Mouse (Mus musculus): ENCODE measurements around the gene Ptprcap. TPM values are rescaled to one million over a fixed set of nuclear protein-coding genes. Genes with fewer than 3 reads are reported as not detected.

The Ptprcap gene
- polyA plus RNA-seq, 1 experiment from 2014 or later = 0.63 TPM

DNA sequence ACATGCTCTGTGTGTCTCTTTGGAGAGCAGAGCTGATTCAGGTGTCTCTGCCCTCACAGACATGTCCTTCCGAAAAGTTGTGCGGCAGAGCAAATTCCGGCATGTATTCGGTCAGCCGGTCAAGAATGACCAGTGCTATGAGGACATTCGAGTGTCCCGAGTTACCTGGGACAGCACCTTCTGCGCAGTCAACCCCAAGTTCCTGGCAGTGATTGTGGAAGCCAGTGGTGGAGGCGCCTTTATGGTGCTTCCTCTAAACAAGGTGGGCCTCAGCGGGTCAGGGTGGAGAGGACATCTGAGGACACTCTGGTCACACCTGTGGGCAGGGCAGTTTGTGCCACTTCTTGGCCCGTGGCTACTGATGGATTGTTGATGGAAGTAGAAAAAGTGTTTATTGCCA lies 4.1 kb upstream of the Ptprcap start:
- Histone ChIP-seq H3K4me1 (ENCODE audit: control insufficient read depth, insufficient read depth, low read depth, low read length) (peaks cover 20% of the 10 kb centered on the region), H3K27me3 (replicated peaks; ENCODE audit: control insufficient read depth, insufficient read depth, low read length) (no peaks in the 10 kb centered on the region), H3K4me3 (ENCODE audit: low read length) (peak overlapping the region; percentile 90), H3K27ac (ENCODE audit: low read depth, low read length) (no peak overlapping the region), H3K9me3 (ENCODE audit: control insufficient read depth, low read length) (no peaks in the 10 kb centered on the region), H3K4me2 (ENCODE audit: low read length) (peak overlapping the region; percentile 76), H3K9ac (ENCODE audit: low read depth, low read length) (peak overlapping the region; percentile 94), H3K36me3 (ENCODE audit: control insufficient read depth, insufficient read depth, low read length) (peaks cover 9% of the 10 kb centered on the region)
- ATAC-seq = no peak
- 91% methylated on average over 11 of the region's 11 CpGs for WGBS

DNA sequence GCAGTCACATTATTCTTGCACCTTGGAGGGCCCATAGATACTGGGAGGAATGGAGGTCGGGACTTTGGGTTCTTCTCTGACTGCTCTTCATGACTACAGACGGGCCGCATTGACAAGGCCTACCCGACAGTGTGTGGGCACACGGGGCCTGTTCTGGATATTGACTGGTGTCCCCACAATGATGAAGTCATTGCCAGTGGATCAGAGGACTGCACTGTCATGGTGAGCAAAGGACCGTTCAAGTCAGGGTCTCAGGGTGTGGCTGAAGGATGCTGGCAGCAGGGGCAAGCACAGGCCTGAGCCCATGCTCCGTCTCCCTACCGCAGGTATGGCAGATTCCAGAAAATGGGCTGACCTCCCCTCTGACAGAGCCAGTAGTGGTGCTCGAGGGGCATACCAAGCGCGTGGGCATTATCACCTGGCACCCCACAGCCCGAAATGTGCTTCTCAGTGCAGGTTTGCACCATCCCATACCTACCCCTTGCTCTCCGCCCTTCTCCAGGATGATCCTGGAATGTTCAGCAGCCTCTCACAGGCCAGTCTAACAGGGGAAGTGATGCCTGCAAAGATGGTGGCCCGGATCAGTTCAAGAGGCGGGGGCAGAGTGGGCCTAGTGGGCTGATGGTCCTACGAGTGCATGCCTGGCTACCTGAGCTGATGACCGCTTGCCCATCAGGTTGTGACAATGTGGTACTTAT lies 3.5 kb upstream of the Ptprcap start:
- Histone ChIP-seq H3K4me2 (ENCODE audit: low read length) (peak overlapping the region; percentile 76), H3K4me3 (ENCODE audit: low read length) (no peak overlapping the region), H3K36me3 (ENCODE audit: control insufficient read depth, insufficient read depth, low read length) (peaks cover 9% of the 10 kb centered on the region), H3K9ac (ENCODE audit: low read depth, low read length) (no peak overlapping the region), H3K27me3 (replicated peaks; ENCODE audit: control insufficient read depth, insufficient read depth, low read length) (no peaks in the 10 kb centered on the region), H3K9me3 (ENCODE audit: control insufficient read depth, low read length) (no peaks in the 10 kb centered on the region), H3K27ac (ENCODE audit: low read depth, low read length) (no peak overlapping the region), H3K4me1 (ENCODE audit: control insufficient read depth, insufficient read depth, low read depth, low read length) (peaks cover 20% of the 10 kb centered on the region)
- no peak for ATAC-seq
- WGBS = 97% methylated on average over 17 of the region's 17 CpGs

DNA sequence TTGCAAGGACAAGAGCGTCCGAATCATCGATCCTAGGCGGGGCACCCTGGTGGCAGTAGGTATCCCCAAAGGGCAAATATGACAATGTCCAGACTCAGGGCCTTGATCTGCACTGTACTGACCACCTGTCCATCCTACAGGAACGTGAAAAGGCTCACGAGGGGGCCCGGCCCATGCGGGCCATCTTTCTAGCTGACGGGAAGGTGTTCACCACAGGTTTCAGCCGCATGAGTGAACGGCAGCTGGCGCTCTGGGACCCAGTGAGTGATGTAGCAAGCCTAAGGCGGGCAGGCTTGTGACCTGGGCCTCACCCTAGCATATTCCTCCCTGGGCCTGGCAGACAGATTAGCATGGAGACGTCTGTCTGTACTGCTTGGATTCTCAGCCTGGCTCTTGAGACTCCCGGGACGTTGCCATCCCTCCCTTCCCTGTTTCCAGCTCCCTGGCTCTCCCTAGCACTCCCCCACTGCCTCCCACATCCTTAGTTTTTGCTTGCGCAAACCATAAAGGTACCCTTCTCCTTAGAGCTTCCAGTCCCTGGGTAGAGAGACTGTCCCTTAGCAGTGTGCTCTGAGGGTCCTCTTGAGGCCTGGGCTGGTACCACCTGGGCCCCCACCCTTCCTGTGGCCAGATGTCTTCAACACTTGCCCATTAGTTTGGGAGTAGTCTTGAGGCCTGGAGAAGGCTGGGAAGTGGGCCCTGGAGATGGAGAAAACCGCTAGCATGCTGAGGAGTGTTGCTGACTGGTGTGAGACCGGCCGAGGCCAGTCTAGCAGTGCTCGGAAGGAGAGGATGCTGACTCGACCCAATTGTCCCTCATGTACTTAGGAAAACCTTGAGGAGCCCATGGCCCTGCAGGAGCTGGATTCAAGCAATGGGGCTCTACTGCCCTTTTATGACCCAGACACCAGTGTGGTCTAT lies 2.6 kb upstream of the Ptprcap start:
- no peaks in the 10 kb centered on the region for H3K27me3 ChIP-seq (replicated peaks; ENCODE audit: control insufficient read depth, insufficient read depth, low read length)
- peaks cover 20% of the 10 kb centered on the region for H3K4me1 ChIP-seq (ENCODE audit: control insufficient read depth, insufficient read depth, low read depth, low read length)
- H3K27ac ChIP-seq (ENCODE audit: low read depth, low read length) = no peak overlapping the region
- no peak overlapping the region for H3K4me2 ChIP-seq (ENCODE audit: low read length)
- H3K36me3 ChIP-seq (ENCODE audit: control insufficient read depth, insufficient read depth, low read length) = peaks cover 10% of the 10 kb centered on the region
- no peak overlapping the region for H3K9ac ChIP-seq (ENCODE audit: low read depth, low read length)
- no peak overlapping the region for H3K4me3 ChIP-seq (ENCODE audit: low read length)
- H3K9me3 ChIP-seq (ENCODE audit: control insufficient read depth, low read length) = no peaks in the 10 kb centered on the region
- WGBS = 91% methylated on average over 22 of the region's 22 CpGs
- no peak for ATAC-seq

DNA sequence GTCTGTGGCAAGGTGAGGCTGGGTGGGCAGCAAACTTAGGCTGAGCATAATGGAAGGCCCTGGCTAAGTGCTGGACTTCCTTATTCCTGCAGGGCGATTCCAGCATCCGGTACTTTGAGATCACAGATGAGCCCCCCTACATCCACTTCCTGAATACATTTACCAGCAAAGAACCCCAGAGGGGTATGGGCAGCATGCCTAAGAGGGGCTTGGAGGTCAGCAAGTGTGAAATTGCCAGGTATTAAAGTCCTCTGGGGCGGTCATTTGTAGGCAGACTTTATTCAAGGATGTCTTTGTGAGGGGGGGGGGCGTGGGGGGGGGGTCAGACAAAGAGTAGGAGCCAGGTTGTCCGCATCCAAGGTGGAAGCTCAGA lies 1.9 kb upstream of the Ptprcap start:
- WGBS = 74% methylated on average over 5 of the region's 5 CpGs
- Histone ChIP-seq H3K27me3 (replicated peaks; ENCODE audit: control insufficient read depth, insufficient read depth, low read length) (no peaks in the 10 kb centered on the region), H3K36me3 (ENCODE audit: control insufficient read depth, insufficient read depth, low read length) (peaks cover 16% of the 10 kb centered on the region), H3K27ac (ENCODE audit: low read depth, low read length) (no peak overlapping the region), H3K4me1 (ENCODE audit: control insufficient read depth, insufficient read depth, low read depth, low read length) (peaks cover 20% of the 10 kb centered on the region), H3K4me3 (ENCODE audit: low read length) (no peak overlapping the region), H3K9me3 (ENCODE audit: control insufficient read depth, low read length) (no peaks in the 10 kb centered on the region), H3K9ac (ENCODE audit: low read depth, low read length) (no peak overlapping the region), H3K4me2 (ENCODE audit: low read length) (no peak overlapping the region)
- ATAC-seq = no peak

DNA sequence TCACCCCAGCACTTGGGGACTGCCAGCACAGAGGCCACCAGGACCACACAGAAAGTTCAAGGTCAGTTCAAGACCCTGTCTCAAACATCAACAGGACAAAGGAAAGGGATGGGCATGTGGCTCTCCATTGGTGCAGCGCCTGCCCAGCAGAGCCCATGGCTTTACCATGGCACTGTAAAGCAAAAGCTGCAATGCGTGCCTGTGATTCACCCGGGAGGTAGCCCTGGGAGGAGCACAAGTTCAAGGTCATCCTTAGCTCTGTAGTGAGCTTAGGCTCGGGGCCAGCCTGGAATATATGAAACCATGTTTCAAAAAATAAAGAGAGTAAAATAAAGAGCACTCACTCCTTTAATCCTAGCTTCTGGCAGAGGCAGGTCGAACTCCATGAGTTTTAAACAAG lies 1.5 kb upstream of the Ptprcap start:
- Histone ChIP-seq H3K27ac (ENCODE audit: low read depth, low read length) (no peak overlapping the region), H3K4me1 (ENCODE audit: control insufficient read depth, insufficient read depth, low read depth, low read length) (peaks cover 20% of the 10 kb centered on the region), H3K4me2 (ENCODE audit: low read length) (no peak overlapping the region), H3K9ac (ENCODE audit: low read depth, low read length) (no peak overlapping the region), H3K27me3 (replicated peaks; ENCODE audit: control insufficient read depth, insufficient read depth, low read length) (no peaks in the 10 kb centered on the region), H3K9me3 (ENCODE audit: control insufficient read depth, low read length) (no peaks in the 10 kb centered on the region), H3K4me3 (ENCODE audit: low read length) (no peak overlapping the region), H3K36me3 (ENCODE audit: control insufficient read depth, insufficient read depth, low read length) (peaks cover 19% of the 10 kb centered on the region)
- WGBS = 87% methylated on average over 5 of the region's 5 CpGs
- ATAC-seq = no peak

DNA sequence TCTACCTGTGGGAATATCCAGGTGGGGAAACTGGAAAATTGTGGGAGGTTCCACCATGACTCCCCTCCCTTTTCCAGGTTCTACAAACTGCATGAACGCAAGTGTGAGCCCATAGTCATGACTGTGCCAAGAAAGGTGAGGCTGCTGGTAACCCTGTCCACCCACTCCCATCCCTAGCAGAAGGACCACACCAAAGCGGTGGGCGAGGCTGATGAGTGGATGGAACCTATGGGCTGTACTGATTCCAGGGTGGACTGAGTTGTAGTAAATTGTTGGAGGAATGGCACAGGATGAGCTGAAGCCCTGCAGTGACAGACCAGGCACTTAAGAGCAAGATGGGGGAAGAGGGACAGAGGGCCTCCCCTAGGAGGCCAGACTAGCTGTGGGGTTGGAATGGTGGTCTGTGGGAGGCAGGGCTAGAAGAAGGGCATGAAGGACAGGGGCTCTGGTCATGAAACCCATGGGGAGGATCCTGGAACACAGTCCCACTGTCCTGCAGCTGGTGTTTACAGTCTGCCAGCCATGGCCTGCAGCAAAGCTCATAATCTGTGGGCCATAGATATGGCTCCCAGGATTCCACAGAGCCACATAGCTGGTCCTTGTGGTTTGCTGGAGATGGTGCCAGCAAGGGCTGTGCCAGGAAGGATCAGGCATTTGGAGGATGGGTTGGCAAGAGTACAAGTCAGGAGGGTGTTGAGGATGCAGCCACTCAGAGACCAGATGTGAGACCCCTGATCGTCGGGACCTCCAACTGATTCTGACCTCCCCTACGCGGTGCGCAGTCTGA lies 766 bp upstream of the Ptprcap start:
- H3K27me3 ChIP-seq (replicated peaks; ENCODE audit: control insufficient read depth, insufficient read depth, low read length) = no peaks in the 10 kb centered on the region
- peaks cover 24% of the 10 kb centered on the region for H3K36me3 ChIP-seq (ENCODE audit: control insufficient read depth, insufficient read depth, low read length)
- no peak overlapping the region for H3K4me2 ChIP-seq (ENCODE audit: low read length)
- H3K9me3 ChIP-seq (ENCODE audit: control insufficient read depth, low read length) = no peaks in the 10 kb centered on the region
- H3K9ac ChIP-seq (ENCODE audit: low read depth, low read length) = no peak overlapping the region
- H3K4me3 ChIP-seq (ENCODE audit: low read length) = no peak overlapping the region
- WGBS = 82% methylated on average over 8 of the region's 8 CpGs
- peak overlapping the region; percentile 23; the same call in 1 of the 2 replicates for H3K27ac ChIP-seq (ENCODE audit: low read depth, low read length)
- peaks cover 19% of the 10 kb centered on the region for H3K4me1 ChIP-seq (ENCODE audit: control insufficient read depth, insufficient read depth, low read depth, low read length)
- ATAC-seq = no peak

DNA sequence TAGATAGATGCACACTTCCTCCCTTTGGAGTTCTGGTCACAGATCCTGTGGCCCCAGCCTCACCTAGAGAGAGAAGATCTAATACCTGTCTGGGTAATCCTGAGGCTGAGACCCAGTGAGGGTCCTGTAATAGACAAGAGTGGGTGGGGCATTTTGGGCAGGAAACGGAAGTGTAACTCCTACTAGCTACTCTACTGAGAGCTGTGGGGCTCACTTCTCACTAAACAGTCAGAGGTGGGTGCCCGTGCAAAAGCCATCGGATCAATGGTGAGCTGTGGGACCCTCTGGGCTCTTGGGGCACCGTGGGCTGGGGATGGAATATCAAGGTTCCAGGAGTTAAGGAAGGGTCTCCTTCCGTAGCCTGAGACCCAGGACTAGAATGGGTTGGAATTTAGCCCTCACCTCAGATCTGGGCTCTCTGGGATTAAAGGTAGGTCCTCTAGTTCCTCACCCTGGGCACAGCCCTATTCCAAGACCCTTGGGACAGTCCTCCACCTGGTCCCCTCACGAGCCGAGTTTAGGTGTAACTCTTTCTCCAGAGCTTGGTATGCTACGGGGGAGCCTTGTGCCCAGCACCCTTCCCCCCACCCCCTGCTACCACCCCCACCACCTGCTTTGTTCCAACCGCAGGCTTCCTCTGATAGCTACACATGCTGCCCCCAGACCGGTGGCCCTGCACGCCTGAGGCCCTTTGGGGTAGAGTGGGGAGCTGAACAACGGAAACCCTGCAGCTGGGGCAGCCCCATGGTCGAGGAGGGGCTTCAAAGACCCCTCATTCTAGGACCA lies 1.2 kb downstream of the Ptprcap start:
- no peak overlapping the region for H3K27ac ChIP-seq (ENCODE audit: low read depth, low read length)
- ATAC-seq = no peak
- 82% methylated on average over 13 of the region's 13 CpGs for WGBS
- H3K9ac ChIP-seq (ENCODE audit: low read depth, low read length) = no peak overlapping the region; the same call in 1 of the 2 replicates
- H3K9me3 ChIP-seq (ENCODE audit: control insufficient read depth, low read length) = no peaks in the 10 kb centered on the region
- no peak overlapping the region for H3K4me2 ChIP-seq (ENCODE audit: low read length)
- H3K4me1 ChIP-seq (ENCODE audit: control insufficient read depth, insufficient read depth, low read depth, low read length) = peaks cover 7% of the 10 kb centered on the region
- peaks cover 43% of the 10 kb centered on the region for H3K36me3 ChIP-seq (ENCODE audit: control insufficient read depth, insufficient read depth, low read length)
- no peaks in the 10 kb centered on the region for H3K27me3 ChIP-seq (replicated peaks; ENCODE audit: control insufficient read depth, insufficient read depth, low read length)
- H3K4me3 ChIP-seq (ENCODE audit: low read length) = no peak overlapping the region

DNA sequence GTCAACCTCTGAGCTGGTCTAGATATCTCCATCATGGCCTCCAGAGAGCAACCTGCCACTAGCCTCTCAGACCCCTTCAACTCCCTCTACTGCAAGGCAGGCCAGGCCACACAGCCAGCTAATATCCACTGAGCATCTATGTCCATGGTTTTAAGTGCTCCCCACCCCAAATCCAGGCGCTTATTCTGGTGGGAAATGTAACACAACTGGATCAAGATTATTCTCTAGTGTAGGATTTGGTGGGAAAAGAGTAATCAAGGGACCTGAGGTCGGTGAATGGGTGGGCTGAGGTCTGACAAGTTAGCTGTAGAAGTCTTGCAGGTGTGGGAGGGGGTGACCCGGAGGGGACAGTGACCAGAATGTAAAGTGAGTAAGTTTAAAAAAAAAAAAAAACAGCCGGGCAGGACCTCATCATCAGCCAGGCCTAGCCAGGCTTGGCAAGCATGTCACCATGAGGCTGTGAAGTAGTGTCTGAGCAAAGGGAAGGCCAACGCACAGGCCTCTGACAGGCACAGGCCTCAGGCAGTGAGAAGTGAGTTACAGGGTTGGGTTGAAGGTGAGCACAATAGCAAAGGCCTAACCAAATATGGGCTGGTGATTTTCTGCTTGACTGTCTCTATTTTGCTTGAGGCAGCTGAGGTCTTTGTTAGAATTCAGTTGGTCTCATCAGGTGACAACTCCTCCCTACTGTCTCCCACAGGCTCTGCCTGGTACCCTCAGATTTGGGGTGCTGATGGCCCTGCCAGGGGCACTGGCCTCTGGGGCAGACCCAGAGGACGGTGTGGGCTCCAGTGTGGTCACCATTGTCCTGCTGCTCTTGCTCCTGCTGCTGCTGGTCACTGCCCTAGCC lies 2.0 kb downstream of the Ptprcap start:
- ATAC-seq = no peak

More for the DNA sequence above, 2.0 kb downstream of the Ptprcap start:
- H3K27ac ChIP-seq (ENCODE audit: low read depth, low read length) = no peak overlapping the region
- H3K27me3 ChIP-seq (replicated peaks; ENCODE audit: control insufficient read depth, insufficient read depth, low read length) = no peaks in the 10 kb centered on the region
- H3K4me1 ChIP-seq (ENCODE audit: control insufficient read depth, insufficient read depth, low read depth, low read length) = no peaks in the 10 kb centered on the region
- 67% methylated on average over 6 of the region's 6 CpGs for WGBS
- H3K9me3 ChIP-seq (ENCODE audit: control insufficient read depth, low read length) = no peaks in the 10 kb centered on the region
- H3K36me3 ChIP-seq (ENCODE audit: control insufficient read depth, insufficient read depth, low read length) = peaks cover 45% of the 10 kb centered on the region
- H3K4me3 ChIP-seq (ENCODE audit: low read length) = no peak overlapping the region
- no peak overlapping the region for H3K9ac ChIP-seq (ENCODE audit: low read depth, low read length)
- no peak overlapping the region for H3K4me2 ChIP-seq (ENCODE audit: low read length)
